24 mouse cellular contexts compared by ENCODE assay signal in genomic region chr7:44543071-44543470, GRCm38 (mm10). TPM values are rescaled to one million over a fixed set of nuclear protein-coding genes. Genes with fewer than 3 reads are reported as not detected.
DNase-seq lines count a peak whose midpoint lies in the region; ATAC-seq lines count a peak whose summit lies in the region.
"Had no signal": no experiment of that assay in that cellular context is flagged by ENCODE, and none has a peak within 500 bp of the region (broad histone marks: within the 10 kb centered on the region; RNA-seq: fewer than 3 reads in every experiment).

No protein-coding gene starts in this region.

- peaks cover 14% of the 10 kb centered on the region for H3K4me1 ChIP-seq in embryonic facial prominence, embryonic 13.5 days
- peaks cover 14% of the 10 kb centered on the region for H3K4me1 ChIP-seq in embryonic facial prominence, embryonic 10.5 days
- peaks cover 12% of the 10 kb centered on the region for H3K4me1 ChIP-seq in limb, embryonic 12.5 days (replicated peaks)
- peaks cover 13% of the 10 kb centered on the region for H3K4me1 ChIP-seq in limb, embryonic 10.5 days
- peaks cover 13% of the 10 kb centered on the region for H3K4me1 ChIP-seq in limb, embryonic 13.5 days

- 0 out of 2 replicates have a peak overlapping the region, but pooled peaks have one; percentile 11 for H3K9ac ChIP-seq in embryonic facial prominence, embryonic 13.5 days
- 0 out of 2 replicates have a peak overlapping the region, but pooled peaks have one; percentile 18 for H3K9ac ChIP-seq in limb, embryonic 12.5 days (replicated peaks)
- 0 out of 2 replicates have a peak overlapping the region, but pooled peaks have one; percentile 13 for H3K9ac ChIP-seq in limb, embryonic 13.5 days
- H3K9ac ChIP-seq: embryonic facial prominence, embryonic 12.5 days; heart, embryonic 12.5 days had no signal

- DNase-seq in embryonic facial prominence, embryonic 10.5 days (ENCODE audit: low spot score) = no peak
- no peak for DNase-seq in limb, embryonic 10.5 days (ENCODE audit: low spot score)
- DNase-seq in thymus, postnatal 0 days (ENCODE audit: low spot score) = peak; percentile 64
- DNase-seq in thymus, postnatal 4 days = no peak
- no peak for DNase-seq in right cerebral cortex, postnatal 14 days
- DNase-seq: adrenal gland, postnatal 10 days; adrenal gland, postnatal 36 days; cerebellum, adult 18-20 months; cerebellum, adult 9-10 months; cerebellum, postnatal 14 days; gastrocnemius, postnatal 25 days; heart, adult 18-20 months; heart, postnatal 14 days had no signal

- 73% methylated on average over 12 of the region's 12 CpGs for WGBS in embryonic facial prominence, embryonic 13.5 days
- 83% methylated on average over 12 of the region's 12 CpGs for WGBS in embryonic facial prominence, embryonic 10.5 days
- 82% methylated on average over 12 of the region's 12 CpGs for WGBS in limb, embryonic 12.5 days
- 79% methylated on average over 12 of the region's 12 CpGs for WGBS in limb, embryonic 10.5 days
- WGBS in limb, embryonic 13.5 days = 77% methylated on average over 12 of the region's 12 CpGs

- H3K27me3 ChIP-seq in embryonic facial prominence, embryonic 13.5 days = no peaks in the 10 kb centered on the region
- no peaks in the 10 kb centered on the region for H3K27me3 ChIP-seq in embryonic facial prominence, embryonic 10.5 days (replicated peaks; ENCODE audit: low read depth, poor library complexity, severe bottlenecking)
- no peaks in the 10 kb centered on the region for H3K27me3 ChIP-seq in limb, embryonic 12.5 days
- no peaks in the 10 kb centered on the region for H3K27me3 ChIP-seq in limb, embryonic 10.5 days (ENCODE audit: low read depth, poor library complexity, severe bottlenecking)
- H3K27me3 ChIP-seq in limb, embryonic 13.5 days = no peaks in the 10 kb centered on the region
- H3K27me3 ChIP-seq: embryonic facial prominence, embryonic 12.5 days; heart, embryonic 12.5 days; hindbrain, embryonic 13.5 days; Patski had no signal

- H3K27ac ChIP-seq in embryonic facial prominence, embryonic 13.5 days = no peak overlapping the region
- no peak overlapping the region for H3K27ac ChIP-seq in embryonic facial prominence, embryonic 10.5 days (replicated peaks)
- no peak overlapping the region for H3K27ac ChIP-seq in limb, embryonic 12.5 days
- H3K27ac ChIP-seq in limb, embryonic 10.5 days = no peak overlapping the region
- no peak overlapping the region for H3K27ac ChIP-seq in limb, embryonic 13.5 days
- H3K27ac ChIP-seq: embryonic facial prominence, embryonic 12.5 days; forebrain, embryonic 10.5 days; hindbrain, embryonic 13.5 days had no signal

- no peak for ATAC-seq in embryonic facial prominence, embryonic 13.5 days (ENCODE audit: insufficient number of reproducible peaks, insufficient read depth, low FRiP score, low TSS enrichment, low read depth)
- no peak for ATAC-seq in limb, embryonic 12.5 days (ENCODE audit: insufficient number of reproducible peaks, insufficient read depth, low FRiP score, low TSS enrichment, low read depth)
- ATAC-seq in limb, embryonic 13.5 days (ENCODE audit: low FRiP score, low read depth) = no peak
- ATAC-seq: forebrain, embryonic 14.5 days; hindbrain, embryonic 16.5 days; Patski had no signal

- H3K36me3 ChIP-seq in embryonic facial prominence, embryonic 13.5 days = peaks cover 55% of the 10 kb centered on the region
- peaks cover 81% of the 10 kb centered on the region for H3K36me3 ChIP-seq in embryonic facial prominence, embryonic 10.5 days (replicated peaks)
- peaks cover 63% of the 10 kb centered on the region for H3K36me3 ChIP-seq in limb, embryonic 12.5 days
- H3K36me3 ChIP-seq in limb, embryonic 10.5 days = peaks cover 86% of the 10 kb centered on the region
- peaks cover 62% of the 10 kb centered on the region for H3K36me3 ChIP-seq in limb, embryonic 13.5 days

- no peaks in the 10 kb centered on the region; the same call in 1 of the 2 replicates for H3K9me3 ChIP-seq in embryonic facial prominence, embryonic 13.5 days
- peaks cover 8% of the 10 kb centered on the region; the same call in 1 of the 2 replicates for H3K9me3 ChIP-seq in embryonic facial prominence, embryonic 10.5 days
- H3K9me3 ChIP-seq in limb, embryonic 12.5 days = peaks cover 8% of the 10 kb centered on the region; the same call in 1 of the 2 replicates
- no peaks in the 10 kb centered on the region for H3K9me3 ChIP-seq in limb, embryonic 10.5 days (replicated peaks)
- H3K9me3 ChIP-seq in limb, embryonic 13.5 days = peaks cover 5% of the 10 kb centered on the region; the same call in 1 of the 2 replicates
- H3K9me3 ChIP-seq: embryonic facial prominence, embryonic 12.5 days; G1E; heart, embryonic 12.5 days; hindbrain, embryonic 13.5 days had no signal

- no peak overlapping the region for H3K4me3 ChIP-seq in embryonic facial prominence, embryonic 13.5 days
- no peak overlapping the region for H3K4me3 ChIP-seq in embryonic facial prominence, embryonic 10.5 days
- H3K4me3 ChIP-seq in limb, embryonic 12.5 days (replicated peaks) = no peak overlapping the region
- no peak overlapping the region for H3K4me3 ChIP-seq in limb, embryonic 10.5 days
- no peak overlapping the region for H3K4me3 ChIP-seq in limb, embryonic 13.5 days
- H3K4me3 ChIP-seq: embryonic facial prominence, embryonic 12.5 days; forebrain, embryonic 10.5 days; heart, embryonic 12.5 days; hindbrain, embryonic 13.5 days had no signal

- H3K4me2 ChIP-seq in embryonic facial prominence, embryonic 13.5 days = no peak overlapping the region
- no peak overlapping the region for H3K4me2 ChIP-seq in limb, embryonic 12.5 days
- H3K4me2 ChIP-seq in limb, embryonic 13.5 days (replicated peaks) = no peak overlapping the region
- H3K4me2 ChIP-seq: embryonic facial prominence, embryonic 12.5 days; heart, embryonic 12.5 days; hindbrain, embryonic 13.5 days had no signal

RNA-seq across cellular contexts. Expression of gene Pold1, which starts 5.6 kb away (rescaled TPM):
- 94.4 and 104 TPM in 2 replicates for polyA plus RNA-seq in embryonic facial prominence, embryonic 13.5 days (2015; fragmentation: Nextera tagmentation; extraction: Ambion mirVana)
- polyA plus RNA-seq in embryonic facial prominence, embryonic 10.5 days (2016; fragmentation: Nextera tagmentation; extraction: Ambion mirVana) = 164 and 171 TPM in 2 replicates
- 132 and 140 TPM in 2 replicates for polyA plus RNA-seq in limb, embryonic 12.5 days (2016; fragmentation: Nextera tagmentation; extraction: Ambion mirVana)
- 175 and 184 TPM in 2 replicates for polyA plus RNA-seq in limb, embryonic 10.5 days (2016; fragmentation: Nextera tagmentation; extraction: Ambion mirVana)
- 104 and 118 TPM in 2 replicates for polyA plus RNA-seq in thymus, postnatal 0 days (2015; fragmentation: Nextera tagmentation; extraction: Ambion mirVana)
- 101 and 105 TPM in 2 replicates for polyA plus RNA-seq in limb, embryonic 13.5 days (2015; fragmentation: Nextera tagmentation; extraction: Ambion mirVana)

RNA-seq across cellular contexts. Expression of gene Nr1h2, which starts 10.7 kb away (rescaled TPM):
- polyA plus RNA-seq in embryonic facial prominence, embryonic 13.5 days (2015; fragmentation: Nextera tagmentation; extraction: Ambion mirVana) = 72.3 and 80.1 TPM in 2 replicates
- polyA plus RNA-seq in embryonic facial prominence, embryonic 10.5 days (2016; fragmentation: Nextera tagmentation; extraction: Ambion mirVana) = 75.0 and 77.6 TPM in 2 replicates
- 70.7 and 72.0 TPM in 2 replicates for polyA plus RNA-seq in limb, embryonic 12.5 days (2016; fragmentation: Nextera tagmentation; extraction: Ambion mirVana)
- 74.5 and 82.2 TPM in 2 replicates for polyA plus RNA-seq in limb, embryonic 10.5 days (2016; fragmentation: Nextera tagmentation; extraction: Ambion mirVana)
- polyA plus RNA-seq in thymus, postnatal 0 days (2015; fragmentation: Nextera tagmentation; extraction: Ambion mirVana) = 96.9 and 101 TPM in 2 replicates
- polyA plus RNA-seq in limb, embryonic 13.5 days (2015; fragmentation: Nextera tagmentation; extraction: Ambion mirVana) = 70.5 and 72.4 TPM in 2 replicates

RNA-seq across cellular contexts. Expression of gene Spib, which starts 11.2 kb away (rescaled TPM):
- 0.60 and 0.94 TPM in 2 replicates for polyA plus RNA-seq in embryonic facial prominence, embryonic 13.5 days (2015; fragmentation: Nextera tagmentation; extraction: Ambion mirVana)
- not detected in 2 replicates for polyA plus RNA-seq in embryonic facial prominence, embryonic 10.5 days (2016; fragmentation: Nextera tagmentation; extraction: Ambion mirVana)
- polyA plus RNA-seq in limb, embryonic 12.5 days (2016; fragmentation: Nextera tagmentation; extraction: Ambion mirVana) = 0.22 and 0.34 TPM in 2 replicates
- 0.20 TPM in 1 of 2 replicates, not detected in the other for polyA plus RNA-seq in limb, embryonic 10.5 days (2016; fragmentation: Nextera tagmentation; extraction: Ambion mirVana)
- 16.3 and 17.7 TPM in 2 replicates for polyA plus RNA-seq in thymus, postnatal 0 days (2015; fragmentation: Nextera tagmentation; extraction: Ambion mirVana)
- polyA plus RNA-seq in limb, embryonic 13.5 days (2015; fragmentation: Nextera tagmentation; extraction: Ambion mirVana) = 0.19 and 0.25 TPM in 2 replicates
- polyA plus RNA-seq: embryonic facial prominence, embryonic 12.5 days; forebrain, embryonic 10.5 days; forebrain, embryonic 14.5 days; G1E; heart, embryonic 12.5 days; hindbrain, embryonic 13.5 days; hindbrain, embryonic 16.5 days had no signal

RNA-seq across cellular contexts. Expression of gene Mybpc2, which starts 18.6 kb away (rescaled TPM):
- polyA plus RNA-seq in embryonic facial prominence, embryonic 13.5 days (2015; fragmentation: Nextera tagmentation; extraction: Ambion mirVana) = 0.13 and 0.14 TPM in 2 replicates
- 0.04 and 0.08 TPM in 2 replicates for polyA plus RNA-seq in embryonic facial prominence, embryonic 10.5 days (2016; fragmentation: Nextera tagmentation; extraction: Ambion mirVana)
- polyA plus RNA-seq in limb, embryonic 12.5 days (2016; fragmentation: Nextera tagmentation; extraction: Ambion mirVana) = 0.09 and 0.13 TPM in 2 replicates
- 0.05 and 0.11 TPM in 2 replicates for polyA plus RNA-seq in limb, embryonic 10.5 days (2016; fragmentation: Nextera tagmentation; extraction: Ambion mirVana)
- polyA plus RNA-seq in thymus, postnatal 0 days (2015; fragmentation: Nextera tagmentation; extraction: Ambion mirVana) = 0.55 TPM in 2 replicates
- 0.08 and 0.10 TPM in 2 replicates for polyA plus RNA-seq in limb, embryonic 13.5 days (2015; fragmentation: Nextera tagmentation; extraction: Ambion mirVana)
- polyA plus RNA-seq: G1E had no signal

RNA-seq across cellular contexts. Expression of gene Napsa, which starts 29.1 kb away (rescaled TPM):
- polyA plus RNA-seq in embryonic facial prominence, embryonic 13.5 days (2015; fragmentation: Nextera tagmentation; extraction: Ambion mirVana) = 1.1 and 1.8 TPM in 2 replicates
- 0.78 and 0.88 TPM in 2 replicates for polyA plus RNA-seq in embryonic facial prominence, embryonic 10.5 days (2016; fragmentation: Nextera tagmentation; extraction: Ambion mirVana)
- 0.83 and 1.4 TPM in 2 replicates for polyA plus RNA-seq in limb, embryonic 12.5 days (2016; fragmentation: Nextera tagmentation; extraction: Ambion mirVana)
- 0.14 and 0.20 TPM in 2 replicates for polyA plus RNA-seq in limb, embryonic 10.5 days (2016; fragmentation: Nextera tagmentation; extraction: Ambion mirVana)
- 11.1 and 11.3 TPM in 2 replicates for polyA plus RNA-seq in thymus, postnatal 0 days (2015; fragmentation: Nextera tagmentation; extraction: Ambion mirVana)
- 1.0 and 1.3 TPM in 2 replicates for polyA plus RNA-seq in limb, embryonic 13.5 days (2015; fragmentation: Nextera tagmentation; extraction: Ambion mirVana)
- polyA plus RNA-seq: heart, embryonic 12.5 days had no signal
